Mouse (Mus musculus) embryonic facial prominence, embryonic 14.5 days (tissue): ENCODE measurements around the gene Fam168a. TPM values are rescaled to one million over a fixed set of nuclear protein-coding genes. Genes with fewer than 3 reads are reported as not detected.

Experiments
- microRNA-seq: library from miRNA; unstranded; fragments of <30 nt; microRNA quantifications from one replicate; pipeline ENCODE4, GENCODE M21; 2016; ENCODE audit warnings: borderline number of aligned reads
- polyA plus RNA-seq: library from polyadenylated mRNA; unstranded; fragments of >200 nt; fragmentation: Nextera tagmentation; extraction: Ambion mirVana; gene quantifications from 2 replicates; pipeline ENCODE4 v1.2.1, GENCODE M21; 2014

Gene Fam168a
- polyA plus RNA-seq, 1 experiment from 2014 or later = 42.3 TPM

Small RNAs within 50 kb of the gene (microRNA-seq; reads per million reads assigned to microRNA genes)
- gene Mir3102 = 110 reads per million, percentile 53 among the genes with 10 or more reads in this experiment

Other genes starting within 250 kb of the Fam168a start
- 0.20 and 0.24 TPM in 2 replicates for gene Ucp3, start 233.6 kb upstream of the Fam168a start, polyA plus RNA-seq
- gene Ucp2, start 213.3 kb upstream of the Fam168a start, polyA plus RNA-seq = 152 and 172 TPM in 2 replicates
- gene Dnajb13, start 191.7 kb upstream of the Fam168a start, polyA plus RNA-seq = 3.0 and 4.7 TPM in 2 replicates
- 17.6 and 22.1 TPM in 2 replicates for gene Coa4, start 169.6 kb upstream of the Fam168a start, polyA plus RNA-seq
- 130 and 136 TPM in 2 replicates for gene Rab6a, start 99.2 kb upstream of the Fam168a start, polyA plus RNA-seq
- 82.1 and 84.5 TPM in 2 replicates for gene Mrpl48, start 98.3 kb upstream of the Fam168a start, polyA plus RNA-seq
- 12.3 and 12.6 TPM in 2 replicates for gene Plekhb1, start 44.2 kb upstream of the Fam168a start, polyA plus RNA-seq
- gene Relt, start 156.8 kb downstream of the Fam168a start, polyA plus RNA-seq = 4.1 and 4.6 TPM in 2 replicates
- 16.3 and 16.8 TPM in 2 replicates for gene Arhgef17, start 225.5 kb downstream of the Fam168a start, polyA plus RNA-seq